Mouse (Mus musculus): Measurements from ENCODE around the gene Cnnm3. TPM values are rescaled to one million over a fixed set of nuclear protein-coding genes. Genes with fewer than 3 reads are reported as not detected.

Gene Cnnm3
- total and polyA plus RNA-seq, 3 experiments: 11.1 to 15.6 (median 15.1) TPM

- H3K27me3 ChIP-seq (ENCODE audit: control insufficient read depth, insufficient read depth, low read length): no peaks in the 10 kb centered on the region
- no peak for DNase-seq
- intact Hi-C loops (cut with DNase I): no loop called here
- TF ChIP-seq CTCF (IDR thresholded peaks at IDR 0.05) (no peak), EP300 (IDR thresholded peaks at IDR 0.05; ENCODE audit: insufficient read depth, low read depth, low read length) (no peak)
- peak overlapping the region; percentile 34 for H3K27ac ChIP-seq
- no peaks in the 10 kb centered on the region for H3K36me3 ChIP-seq (ENCODE audit: control insufficient read depth, insufficient read depth, low read length)
- H3K9ac ChIP-seq (ENCODE audit: low read depth, low read length): no peak overlapping the region
- H3K4me3 ChIP-seq: no peak overlapping the region
- H3K79me2 ChIP-seq (replicated peaks; ENCODE audit: control insufficient read depth, insufficient read depth, low read length): no peaks in the 10 kb centered on the region
- WGBS: 78% methylated on average over 8 of the region's 8 CpGs
- H3K4me1 ChIP-seq (ENCODE audit: control insufficient read depth, insufficient read depth, low read length): peaks cover 41% of the 10 kb centered on the region
Observed at GRCm38 (mm10) chr1:36573524-36573923, 61.9 kb downstream of the Cnnm3 start.

DNA sequence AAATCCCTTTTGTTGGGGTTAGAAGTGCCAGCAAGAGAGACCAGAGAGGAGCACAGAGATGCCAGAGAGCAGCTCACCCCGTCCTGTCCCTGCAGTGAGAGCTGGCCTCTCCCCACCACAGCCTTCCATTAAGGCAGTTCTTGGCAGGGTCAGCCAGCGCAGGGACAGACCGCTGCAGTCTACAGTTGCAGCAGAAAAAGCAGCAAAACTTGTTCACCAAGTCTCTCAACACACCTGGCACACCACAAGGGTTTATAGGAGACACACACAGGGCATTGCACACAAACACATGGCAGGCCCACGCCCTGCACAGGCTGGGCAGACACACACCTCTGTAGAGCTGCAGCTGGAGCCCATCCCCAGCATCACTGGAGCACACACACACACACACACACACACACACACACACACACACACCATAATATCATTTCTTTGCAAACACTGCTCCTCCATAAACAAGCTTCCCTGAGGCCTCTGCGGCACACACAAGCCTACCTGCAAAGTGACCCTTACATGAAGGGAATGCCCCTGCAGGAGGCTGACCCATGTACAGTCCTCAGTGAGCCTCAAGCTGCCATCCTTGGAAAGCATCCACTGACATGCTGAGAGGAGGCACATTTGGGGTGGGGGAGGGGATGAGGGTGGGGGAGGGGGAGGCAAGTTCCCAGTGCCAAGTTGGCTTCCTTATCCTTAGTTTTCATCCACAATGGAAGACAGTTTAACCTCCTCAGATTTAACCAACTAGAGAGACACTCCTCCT is 62.7 kb downstream of the Cnnm3 start:
- whole genome bisulfite sequencing: 76% methylated on average over 5 of the region's 5 CpGs
- Histone ChIP-seq H3K27ac (no peak overlapping the region; the same call in 1 of the 2 replicates), H3K4me3 (no peak overlapping the region), H3K4me1 (ENCODE audit: control insufficient read depth, insufficient read depth, low read length) (peaks cover 34% of the 10 kb centered on the region), H3K27me3 (ENCODE audit: control insufficient read depth, insufficient read depth, low read length) (no peaks in the 10 kb centered on the region), H3K79me2 (replicated peaks; ENCODE audit: control insufficient read depth, insufficient read depth, low read length) (no peaks in the 10 kb centered on the region), H3K36me3 (ENCODE audit: control insufficient read depth, insufficient read depth, low read length) (no peaks in the 10 kb centered on the region), H3K9ac (ENCODE audit: low read depth, low read length) (no peak overlapping the region)
- intact Hi-C loops (cut with DNase I): no loop called here
- no peak for TF ChIP-seq POLR2A (IDR thresholded peaks at IDR 0.05; ENCODE audit: insufficient read depth, low read depth, low read length)
- no peak for TF ChIP-seq EP300 (IDR thresholded peaks at IDR 0.05; ENCODE audit: insufficient read depth, low read depth, low read length)
- no peak for TF ChIP-seq CTCF (IDR thresholded peaks at IDR 0.05)
- no peak for DNase-seq

- intact Hi-C loops (cut with DNase I): no loop called here
- Histone ChIP-seq H3K36me3 (ENCODE audit: control insufficient read depth, insufficient read depth, low read length) (no peaks in the 10 kb centered on the region), H3K4me3 (no peak overlapping the region), H3K4me1 (ENCODE audit: control insufficient read depth, insufficient read depth, low read length) (peaks cover 32% of the 10 kb centered on the region), H3K9ac (ENCODE audit: low read depth, low read length) (no peak overlapping the region), H3K79me2 (replicated peaks; ENCODE audit: control insufficient read depth, insufficient read depth, low read length) (no peaks in the 10 kb centered on the region), H3K27ac (no peak overlapping the region), H3K27me3 (ENCODE audit: control insufficient read depth, insufficient read depth, low read length) (no peaks in the 10 kb centered on the region)
- WGBS: 65% methylated on average over 6 of the region's 6 CpGs
- TF ChIP-seq CTCF (IDR thresholded peaks at IDR 0.05) (no peak), EP300 (IDR thresholded peaks at IDR 0.05; ENCODE audit: insufficient read depth, low read depth, low read length) (no peak), POLR2A (IDR thresholded peaks at IDR 0.05; ENCODE audit: insufficient read depth, low read depth, low read length) (no peak)
- DNase-seq: no peak
Observed at GRCm38 (mm10) chr1:36575347-36575746, 63.7 kb downstream of the Cnnm3 start.

- no peaks in the 10 kb centered on the region for H3K27me3 ChIP-seq (ENCODE audit: control insufficient read depth, insufficient read depth, low read length)
- intact Hi-C loops (cut with DNase I): no loop called here
- H3K4me3 ChIP-seq: no peak overlapping the region
- H3K27ac ChIP-seq: no peak overlapping the region
- H3K4me1 ChIP-seq (ENCODE audit: control insufficient read depth, insufficient read depth, low read length): peaks cover 36% of the 10 kb centered on the region
- no peaks in the 10 kb centered on the region for H3K79me2 ChIP-seq (replicated peaks; ENCODE audit: control insufficient read depth, insufficient read depth, low read length)
- no peaks in the 10 kb centered on the region for H3K36me3 ChIP-seq (ENCODE audit: control insufficient read depth, insufficient read depth, low read length)
- 73% methylated on average over 6 of the region's 6 CpGs for WGBS
- no peak for TF ChIP-seq POLR2A (IDR thresholded peaks at IDR 0.05; ENCODE audit: insufficient read depth, low read depth, low read length)
- no peak for TF ChIP-seq CTCF (IDR thresholded peaks at IDR 0.05)
- TF ChIP-seq EP300 (IDR thresholded peaks at IDR 0.05; ENCODE audit: insufficient read depth, low read depth, low read length): no peak
- DNase-seq: no peak
- H3K9ac ChIP-seq (ENCODE audit: low read depth, low read length): no peak overlapping the region
Observed at GRCm38 (mm10) chr1:36576991-36577675, 65.5 kb downstream of the Cnnm3 start.

Small RNA genes lying within 50 kb of the gene (microRNA-seq; reads per million reads assigned to microRNA genes)
- gene Gm47280: 0 reads per million in 2 experiments

Other genes with a start within 250 kb of the Cnnm3 start
- gene Neurl3, start 237.2 kb upstream of the Cnnm3 start, total RNA-seq (2021): 1 to 10 TPM; 2.2 to 3.0 TPM
- 5.8 and 6.1 TPM in 2 replicates for gene Neurl3, start 237.2 kb upstream of the Cnnm3 start, polyA plus RNA-seq (2012; rRNA removed)
- 10 to 100 TPM; 10.2 to 12.4 TPM for gene Arid5a, start 204.1 kb upstream of the Cnnm3 start, total RNA-seq (2021)
- gene Arid5a, start 204.1 kb upstream of the Cnnm3 start, polyA plus RNA-seq (2012; rRNA removed): 4.7 and 4.9 TPM in 2 replicates
- 10 to 100 TPM; 49.7 to 52.8 TPM for gene Kansl3, start 142.7 kb upstream of the Cnnm3 start, total RNA-seq (2021)
- gene Kansl3, start 142.7 kb upstream of the Cnnm3 start, polyA plus RNA-seq (2012; rRNA removed): 35.4 and 57.0 TPM in 2 replicates
- gene Fer1l5, start 139.6 kb upstream of the Cnnm3 start, total RNA-seq (2021): not detected
- 0.04 TPM in 1 of 2 replicates, not detected in the other for gene Fer1l5, start 139.6 kb upstream of the Cnnm3 start, polyA plus RNA-seq (2012; rRNA removed)
- 10 to 100 TPM; 26.3 to 26.5 TPM for gene Lman2l, start 66.6 kb upstream of the Cnnm3 start, total RNA-seq (2021)
- gene Lman2l, start 66.6 kb upstream of the Cnnm3 start, polyA plus RNA-seq (2012; rRNA removed): 16.8 and 25.7 TPM in 2 replicates
- gene Cnnm4, start 40.2 kb upstream of the Cnnm3 start, total RNA-seq (2021): 1 to 10 TPM; 4.4 to 4.6 TPM
- gene Cnnm4, start 40.2 kb upstream of the Cnnm3 start, polyA plus RNA-seq (2012; rRNA removed): 3.9 and 4.4 TPM in 2 replicates
- 100 to 1,000 TPM; 310 to 338 TPM for gene Ankrd23, start 25.0 kb downstream of the Cnnm3 start, total RNA-seq (2021)
- gene Ankrd23, start 25.0 kb downstream of the Cnnm3 start, polyA plus RNA-seq (2012; rRNA removed): 397 and 412 TPM in 2 replicates
- gene Gm42417, start 27.6 kb downstream of the Cnnm3 start, total RNA-seq (2021): 100 to 1,000 TPM; 148 to 172 TPM
- gene Gm42417, start 27.6 kb downstream of the Cnnm3 start, polyA plus RNA-seq (2012; rRNA removed): 0.09 TPM in 1 of 2 replicates, not detected in the other
- gene Ankrd39, start 35.6 kb downstream of the Cnnm3 start, total RNA-seq (2021): 1 to 10 TPM; 6.2 to 6.3 TPM
- 11.1 TPM in 2 replicates for gene Ankrd39, start 35.6 kb downstream of the Cnnm3 start, polyA plus RNA-seq (2012; rRNA removed)
- 10 to 100 TPM; 10.6 to 11.1 TPM for gene Sema4c, start 46.5 kb downstream of the Cnnm3 start, total RNA-seq (2021)
- gene Sema4c, start 46.5 kb downstream of the Cnnm3 start, polyA plus RNA-seq (2012; rRNA removed): 12.7 and 15.2 TPM in 2 replicates
- gene Fam178b, start 171.3 kb downstream of the Cnnm3 start, total RNA-seq (2021): under 1 TPM in 1 of 2 experiments, not detected in 1; 0.39 TPM
- gene Fam178b, start 171.3 kb downstream of the Cnnm3 start, polyA plus RNA-seq (2012; rRNA removed): 0.80 and 1.5 TPM in 2 replicates
- 1,000 to 10,000 TPM; 2,054 to 2,380 TPM for gene Cox5b, start 179.6 kb downstream of the Cnnm3 start, total RNA-seq (2021)
- gene Cox5b, start 179.6 kb downstream of the Cnnm3 start, polyA plus RNA-seq (2012; rRNA removed): 1,765 and 1,963 TPM in 2 replicates
- not detected for gene 4933424G06Rik, start 198.3 kb downstream of the Cnnm3 start, total RNA-seq (2021)
- not detected in 2 replicates for gene 4933424G06Rik, start 198.3 kb downstream of the Cnnm3 start, polyA plus RNA-seq (2012; rRNA removed)
- gene Actr1b, start 202.6 kb downstream of the Cnnm3 start, total RNA-seq (2021): 10 to 100 TPM; 89.8 to 98.1 TPM
- 94.8 and 122 TPM in 2 replicates for gene Actr1b, start 202.6 kb downstream of the Cnnm3 start, polyA plus RNA-seq (2012; rRNA removed)
- under 1 TPM; 0.32 to 0.34 TPM for gene Zap70, start 249.9 kb downstream of the Cnnm3 start, total RNA-seq (2021)
- 0.47 TPM in 2 replicates for gene Zap70, start 249.9 kb downstream of the Cnnm3 start, polyA plus RNA-seq (2012; rRNA removed)